Mouse (Mus musculus) forebrain, postnatal 0 days (tissue): ENCODE measurements around the gene Eef2k. TPM values are rescaled to one million over a fixed set of nuclear protein-coding genes. Genes with fewer than 3 reads are reported as not detected.
A peak's percentile ranks its signal among the peaks of the same experiment; 100 is the strongest.

Experiments
- ATAC-seq: fragments of 200-750 bp; cut with Nextera tagmentation; 2 replicates; pipeline ENCODE4 v1.8.0; 2017; ENCODE audit warnings: mild to moderate bottlenecking, moderate library complexity
- DNase-seq: peaks from one replicate; pipeline ENCODE4 v3.0.0-alpha.2; 2015
- H3K27ac ChIP-seq: fragments of 300-500 bp; sonication (generic); 2 replicates; pipeline ENCODE4 v1.5.1; 2014; ENCODE audit warnings: low read depth, mild to moderate bottlenecking, antibody characterized with exemption, low read length, moderate library complexity, mixed read lengths
- H3K27me3 ChIP-seq: fragments of 300-500 bp; sonication (generic); 2 replicates; pipeline ENCODE4 v1.6.1; 2014; ENCODE audit warnings: mild to moderate bottlenecking, low read length, mixed read lengths; ENCODE audit not compliant: insufficient read depth
- H3K36me3 ChIP-seq: fragments of 300-500 bp; sonication (generic); 2 replicates; pipeline ENCODE4 v1.6.1; 2014; ENCODE audit warnings: mild to moderate bottlenecking, moderate library complexity; ENCODE audit not compliant: insufficient read depth
- H3K4me1 ChIP-seq: fragments of 300-500 bp; sonication (generic); 2 replicates; pipeline ENCODE4 v1.6.1; 2014; ENCODE audit warnings: antibody characterized with exemption; ENCODE audit not compliant: insufficient read depth
- H3K4me2 ChIP-seq: fragments of 300-500 bp; sonication (generic); 2 replicates; pipeline ENCODE4 v1.6.1; 2014; ENCODE audit warnings: low read depth, mild to moderate bottlenecking, moderate library complexity
- H3K4me3 ChIP-seq: fragments of 300-500 bp; sonication (generic); 2 replicates; pipeline ENCODE4 v1.5.1; 2014; ENCODE audit warnings: low read depth, low read length, mixed read lengths
- H3K9ac ChIP-seq: fragments of 300-500 bp; sonication (generic); 2 replicates; pipeline ENCODE4 v1.6.1; 2014; ENCODE audit warnings: mild to moderate bottlenecking
- H3K9me3 ChIP-seq: fragments of 300-500 bp; sonication (generic); 2 replicates; pipeline ENCODE4 v1.6.1; 2016; ENCODE audit warnings: low read length
- CTCF ChIP-seq: sonication (generic); IDR thresholded peaks from 2 replicates; pipeline ENCODE4 v1.5.1; 2016; ENCODE audit warnings: antibody characterized with exemption, control low read depth, low read depth
- WGBS: fragments of 180-500 bp; shearing (Covaris S2); extraction: QIAGEN DNeasy Blood & Tissue Kit; methylation state at CpG from one replicate; pipeline ENCODE4 v1.1.7; 2014; 5-methylcytosine and 5-hydroxymethylcytosine counted together
- polyA plus RNA-seq: library from polyadenylated mRNA; unstranded; fragments of >200 nt; fragmentation: Nextera tagmentation; extraction: Ambion mirVana; gene quantifications from 2 replicates; pipeline ENCODE4 v1.2.1, GENCODE M21; 2015
- total RNA-seq: library from RNA; depleted of rRNA; stranded (reverse); fragments of >200 nt; gene quantifications from 2 replicates; pipeline ENCODE4 v1.2.3, GENCODE M21; 2014

Gene Eef2k
- total and polyA plus RNA-seq, 2 experiments from 2014 or later = 35.4 to 56.4 TPM

GRCm38 (mm10) chr7:120819386-120819785, 23.2 kb upstream of the Eef2k start:
- Histone ChIP-seq H3K27me3 (no peaks in the 10 kb centered on the region), H3K36me3 (no peaks in the 10 kb centered on the region), H3K4me1 (no peaks in the 10 kb centered on the region), H3K27ac (no peak overlapping the region), H3K4me3 (no peak overlapping the region), H3K4me2 (no peak overlapping the region), H3K9me3 (no peaks in the 10 kb centered on the region), H3K9ac (no peak overlapping the region)
- no peak for DNase-seq
- 91% methylated on average over 4 of the region's 4 CpGs for WGBS
- TF ChIP-seq CTCF = no peak
- no peak for ATAC-seq

GRCm38 (mm10) chr7:120823248-120823647, 19.4 kb upstream of the Eef2k start:
- Histone ChIP-seq H3K27ac (no peak overlapping the region), H3K4me2 (no peak overlapping the region), H3K4me1 (no peaks in the 10 kb centered on the region), H3K27me3 (no peaks in the 10 kb centered on the region), H3K4me3 (no peak overlapping the region), H3K9me3 (no peaks in the 10 kb centered on the region), H3K36me3 (no peaks in the 10 kb centered on the region), H3K9ac (no peak overlapping the region)
- 21% methylated on average over 5 of the region's 5 CpGs for WGBS
- peak; percentile 82 for DNase-seq
- ATAC-seq = peak; percentile 75
- TF ChIP-seq CTCF = peak; percentile 92

GRCm38 (mm10) chr7:120825097-120825496, 17.5 kb upstream of the Eef2k start:
- H3K4me1 ChIP-seq = no peaks in the 10 kb centered on the region
- no peak overlapping the region for H3K4me3 ChIP-seq
- no peak overlapping the region for H3K27ac ChIP-seq
- WGBS = 60% methylated on average over 2 of the region's 2 CpGs
- H3K4me2 ChIP-seq = no peak overlapping the region
- H3K9me3 ChIP-seq = no peaks in the 10 kb centered on the region
- no peak for TF ChIP-seq CTCF
- 0 out of 2 replicates have a peak, but pooled peaks cover 6% of the 10 kb centered on the region for H3K27me3 ChIP-seq
- H3K9ac ChIP-seq = no peak overlapping the region
- no peaks in the 10 kb centered on the region for H3K36me3 ChIP-seq
- ATAC-seq = no peak
- no peak for DNase-seq

- TF ChIP-seq CTCF = peak; percentile 67
- DNase-seq = no peak
- ATAC-seq = no peak
These were observed 16.2 kb upstream of the Eef2k start for GRCm38 (mm10) chr7:120826408-120826807.

GRCm38 (mm10) chr7:120830431-120831381, 11.9 kb upstream of the Eef2k start:
- 4% methylated on average over 46 of the region's 46 CpGs for WGBS
- H3K27ac ChIP-seq = peak overlapping the region; percentile 41
- ATAC-seq = peak; percentile 5

More at GRCm38 (mm10) chr7:120826408-120826807, 16.2 kb upstream of the Eef2k start:
- no peak overlapping the region for H3K27ac ChIP-seq
- H3K4me3 ChIP-seq = no peak overlapping the region
- 18% methylated on average over 3 of the region's 3 CpGs for WGBS
- H3K9ac ChIP-seq = no peak overlapping the region
- no peaks in the 10 kb centered on the region for H3K9me3 ChIP-seq
- H3K27me3 ChIP-seq = 0 out of 2 replicates have a peak, but pooled peaks cover 8% of the 10 kb centered on the region
- H3K4me2 ChIP-seq = no peak overlapping the region
- no peaks in the 10 kb centered on the region for H3K36me3 ChIP-seq
- no peaks in the 10 kb centered on the region for H3K4me1 ChIP-seq

GRCm38 (mm10) chr7:120834426-120834825, 8.2 kb upstream of the Eef2k start:
- ATAC-seq (no peak), DNase-seq (no peak)
- WGBS = 34% methylated on average over 6 of the region's 6 CpGs
- peak overlapping the region; percentile 41 for H3K4me2 ChIP-seq
- no peak for TF ChIP-seq CTCF
- 0 out of 2 replicates have a peak, but pooled peaks cover 5% of the 10 kb centered on the region for H3K4me1 ChIP-seq
- H3K36me3 ChIP-seq = no peaks in the 10 kb centered on the region
- no peaks in the 10 kb centered on the region for H3K9me3 ChIP-seq
- peaks cover 8% of the 10 kb centered on the region; the same call in 1 of the 2 replicates for H3K27me3 ChIP-seq
- H3K9ac ChIP-seq = peak overlapping the region; percentile 42
- peak overlapping the region; percentile 84 for H3K27ac ChIP-seq
- peak overlapping the region; percentile 57 for H3K4me3 ChIP-seq

More at GRCm38 (mm10) chr7:120830431-120831381, 11.9 kb upstream of the Eef2k start:
- Histone ChIP-seq H3K4me1 (no peaks in the 10 kb centered on the region), H3K4me3 (peak overlapping the region; percentile 42), H3K4me2 (peak overlapping the region; percentile 76), H3K9ac (peak overlapping the region; percentile 66), H3K36me3 (no peaks in the 10 kb centered on the region), H3K27me3 (peaks cover 8% of the 10 kb centered on the region; the same call in 1 of the 2 replicates), H3K9me3 (no peaks in the 10 kb centered on the region)
- DNase-seq = peak; percentile 54
- no peak for TF ChIP-seq CTCF
